Mouse (Mus musculus) embryonic facial prominence, embryonic 10.5 days (tissue): ENCODE measurements around the gene Mrpl36. TPM values are rescaled to one million over a fixed set of nuclear protein-coding genes. Genes with fewer than 3 reads are reported as not detected.

Experiments
- DNase-seq: peaks from one replicate; pipeline ENCODE4 v3.0.0-alpha.2; 2017; ENCODE audit warnings: low spot score
- H3K27ac ChIP-seq: fragments of 300-500 bp; sonication (generic); replicated peaks from 2 replicates; pipeline ENCODE4 v1.5.1; 2016; ENCODE audit warnings: mild to moderate bottlenecking
- H3K27me3 ChIP-seq: fragments of 300-500 bp; sonication (generic); replicated peaks from 2 replicates; pipeline ENCODE4 v1.6.1; 2016; ENCODE audit warnings: low read depth, mild to moderate bottlenecking; ENCODE audit not compliant: poor library complexity, severe bottlenecking
- H3K36me3 ChIP-seq: fragments of 300-500 bp; sonication (generic); replicated peaks from 2 replicates; pipeline ENCODE4 v1.6.1; 2016; ENCODE audit warnings: mild to moderate bottlenecking, moderate library complexity
- H3K4me1 ChIP-seq: fragments of 300-500 bp; sonication (generic); 2 replicates; pipeline ENCODE4 v1.6.1; 2016
- H3K4me3 ChIP-seq: fragments of 300-500 bp; sonication (generic); 2 replicates; pipeline ENCODE4 v1.5.1; 2016; ENCODE audit warnings: mild to moderate bottlenecking, moderate library complexity
- H3K9me3 ChIP-seq: fragments of 300-500 bp; sonication (generic); 2 replicates; pipeline ENCODE4 v1.6.1; 2016; ENCODE audit warnings: mild to moderate bottlenecking
- WGBS: fragments of 180-500 bp; shearing (Covaris S2); methylation state at CpG from one replicate; pipeline ENCODE4 v1.1.7; 2016; 5-methylcytosine and 5-hydroxymethylcytosine counted together
- polyA plus RNA-seq: library from polyadenylated mRNA; unstranded; fragments of >200 nt; fragmentation: Nextera tagmentation; extraction: Ambion mirVana; gene quantifications from 2 replicates; pipeline ENCODE4 v1.2.1, GENCODE M21; 2016

Gene Mrpl36
- polyA plus RNA-seq, 1 experiment from 2014 or later: 135 TPM

GRCm38 (mm10) chr13:73350741-73351140 lies 22.4 kb downstream of the Mrpl36 start:
- Histone ChIP-seq H3K27ac (no peak overlapping the region), H3K9me3 (no peaks in the 10 kb centered on the region), H3K4me3 (no peak overlapping the region), H3K36me3 (no peaks in the 10 kb centered on the region), H3K4me1 (peaks cover 15% of the 10 kb centered on the region), H3K27me3 (no peaks in the 10 kb centered on the region)
- no peak for DNase-seq
- 88% methylated on average over 9 of the region's 9 CpGs for WGBS

- Histone ChIP-seq H3K27me3 (no peaks in the 10 kb centered on the region), H3K4me3 (no peak overlapping the region), H3K9me3 (no peaks in the 10 kb centered on the region), H3K4me1 (peaks cover 8% of the 10 kb centered on the region), H3K27ac (no peak overlapping the region), H3K36me3 (no peaks in the 10 kb centered on the region)
- no peak for DNase-seq
- 66% methylated on average over 3 of the region's 3 CpGs for WGBS
Measured at GRCm38 (mm10) chr13:73351910-73352309, 23.6 kb downstream of the Mrpl36 start.

GRCm38 (mm10) chr13:73352491-73352890 lies 24.2 kb downstream of the Mrpl36 start:
- no peaks in the 10 kb centered on the region for H3K27me3 ChIP-seq
- peaks cover 4% of the 10 kb centered on the region; the same call in 1 of the 2 replicates for H3K4me1 ChIP-seq
- no peak overlapping the region for H3K4me3 ChIP-seq
- H3K9me3 ChIP-seq: no peaks in the 10 kb centered on the region
- no peak for DNase-seq
- H3K36me3 ChIP-seq: no peaks in the 10 kb centered on the region
- no peak overlapping the region for H3K27ac ChIP-seq

- DNase-seq: no peak
- H3K9me3 ChIP-seq: no peaks in the 10 kb centered on the region
- H3K27ac ChIP-seq: no peak overlapping the region
- H3K4me1 ChIP-seq: peaks cover 4% of the 10 kb centered on the region; the same call in 1 of the 2 replicates
- no peak overlapping the region for H3K4me3 ChIP-seq
- no peaks in the 10 kb centered on the region for H3K27me3 ChIP-seq
- 82% methylated on average over 3 of the region's 3 CpGs for WGBS
- H3K36me3 ChIP-seq: no peaks in the 10 kb centered on the region
Measured at GRCm38 (mm10) chr13:73357106-73357505, 28.8 kb downstream of the Mrpl36 start.

- H3K9me3 ChIP-seq: no peaks in the 10 kb centered on the region
- no peak for DNase-seq
- 0 out of 2 replicates have a peak, but pooled peaks cover 2% of the 10 kb centered on the region for H3K4me1 ChIP-seq
- no peak overlapping the region for H3K4me3 ChIP-seq
- H3K36me3 ChIP-seq: no peaks in the 10 kb centered on the region
- H3K27ac ChIP-seq: no peak overlapping the region
- 82% methylated on average over 4 of the region's 4 CpGs for WGBS
- no peaks in the 10 kb centered on the region for H3K27me3 ChIP-seq
Measured at GRCm38 (mm10) chr13:73373367-73373766, 45.1 kb downstream of the Mrpl36 start.

- DNase-seq: no peak
- 69% methylated on average over 2 of the region's 2 CpGs for WGBS
- Histone ChIP-seq H3K27ac (no peak overlapping the region), H3K4me1 (0 out of 2 replicates have a peak, but pooled peaks cover 2% of the 10 kb centered on the region), H3K9me3 (no peaks in the 10 kb centered on the region), H3K4me3 (no peak overlapping the region), H3K36me3 (no peaks in the 10 kb centered on the region), H3K27me3 (no peaks in the 10 kb centered on the region)
Measured at GRCm38 (mm10) chr13:73374612-73375011, 46.3 kb downstream of the Mrpl36 start.

- H3K9me3 ChIP-seq: no peaks in the 10 kb centered on the region
- H3K27me3 ChIP-seq: no peaks in the 10 kb centered on the region
- H3K36me3 ChIP-seq: no peaks in the 10 kb centered on the region
- H3K4me1 ChIP-seq: 0 out of 2 replicates have a peak, but pooled peaks cover 2% of the 10 kb centered on the region
- 90% methylated on average over 9 of the region's 9 CpGs for WGBS
- H3K27ac ChIP-seq: no peak overlapping the region
- H3K4me3 ChIP-seq: no peak overlapping the region
- no peak for DNase-seq
Measured at GRCm38 (mm10) chr13:73377637-73378036, 49.3 kb downstream of the Mrpl36 start.

Other genes starting within 250 kb of the Mrpl36 start
- gene Irx4, start 68.0 kb upstream of the Mrpl36 start, polyA plus RNA-seq: 3.8 and 4.1 TPM in 2 replicates
- gene Ndufs6, start within 50 bp of the Mrpl36 start, polyA plus RNA-seq: 401 and 406 TPM in 2 replicates
- 59.4 and 60.5 TPM in 2 replicates for gene Lpcat1, start 138.7 kb downstream of the Mrpl36 start, polyA plus RNA-seq
- gene Slc6a3, start 208.2 kb downstream of the Mrpl36 start, polyA plus RNA-seq: 0.20 TPM in 1 of 2 replicates, not detected in the other